Mouse (Mus musculus) midbrain, embryonic 13.5 days (tissue): ENCODE results near the gene Rps3. TPM values are rescaled to one million over a fixed set of nuclear protein-coding genes. Genes with fewer than 3 reads are reported as not detected.

Experiments
- ATAC-seq: fragments of 200-750 bp; cut with Nextera tagmentation; 2 replicates; pipeline ENCODE4 v1.8.0; 2017; ENCODE audit warnings: mild to moderate bottlenecking, moderate TSS enrichment, moderate library complexity
- H3K27ac ChIP-seq: fragments of 300-500 bp; sonication (generic); 2 replicates; pipeline ENCODE4 v1.5.1; 2015; ENCODE audit warnings: inconsistent platforms, mild to moderate bottlenecking, moderate library complexity
- H3K27me3 ChIP-seq: fragments of 300-500 bp; sonication (generic); 2 replicates; pipeline ENCODE4 v1.6.1; 2015; ENCODE audit warnings: mild to moderate bottlenecking, inconsistent platforms
- H3K36me3 ChIP-seq: fragments of 300-500 bp; sonication (generic); 2 replicates; pipeline ENCODE4 v1.6.1; 2015; ENCODE audit warnings: mild to moderate bottlenecking, inconsistent platforms
- H3K4me1 ChIP-seq: fragments of 300-500 bp; sonication (generic); replicated peaks from 2 replicates; pipeline ENCODE4 v1.6.1; 2015; ENCODE audit warnings: inconsistent platforms
- H3K4me2 ChIP-seq: fragments of 300-500 bp; sonication (generic); replicated peaks from 2 replicates; pipeline ENCODE4 v1.6.1; 2015; ENCODE audit warnings: moderate library complexity, mild to moderate bottlenecking, inconsistent platforms
- H3K4me3 ChIP-seq: fragments of 300-500 bp; sonication (generic); replicated peaks from 2 replicates; pipeline ENCODE4 v1.5.1; 2015; ENCODE audit warnings: mild to moderate bottlenecking, inconsistent platforms
- H3K9ac ChIP-seq: fragments of 300-500 bp; sonication (generic); replicated peaks from 2 replicates; pipeline ENCODE4 v1.6.1; 2015; ENCODE audit warnings: mild to moderate bottlenecking, inconsistent platforms
- H3K9me3 ChIP-seq: fragments of 300-500 bp; sonication (generic); 2 replicates; pipeline ENCODE4 v1.6.1; 2016; ENCODE audit warnings: mild to moderate bottlenecking, inconsistent platforms
- WGBS: fragments of 180-500 bp; shearing (Covaris S2); methylation state at CpG from one replicate; pipeline ENCODE4 v1.1.7; 2015; 5-methylcytosine and 5-hydroxymethylcytosine counted together
- polyA plus RNA-seq: library from polyadenylated mRNA; unstranded; fragments of >200 nt; fragmentation: Nextera tagmentation; extraction: Ambion mirVana; gene quantifications from 2 replicates; pipeline ENCODE4 v1.2.1, GENCODE M21; 2015

The Rps3 gene
- polyA plus RNA-seq, 1 experiment from 2014 or later, result 531 TPM

GRCm38 (mm10) chr7:99474836-99475561 lies 8.5 kb downstream of the Rps3 start:
- 35% methylated on average over 12 of the region's 12 CpGs for WGBS
- peak overlapping the region; percentile 84 for H3K27ac ChIP-seq
- H3K36me3 ChIP-seq, result peaks cover 65% of the 10 kb centered on the region
- no peak overlapping the region for H3K4me3 ChIP-seq
- 0 out of 2 replicates have a peak overlapping the region, but pooled peaks have one; percentile 37 for H3K9ac ChIP-seq
- peak; percentile 89 for ATAC-seq
- H3K27me3 ChIP-seq, result 0 out of 2 replicates have a peak, but pooled peaks cover 2% of the 10 kb centered on the region
- H3K4me1 ChIP-seq, result peaks cover 33% of the 10 kb centered on the region
- H3K9me3 ChIP-seq, result no peaks in the 10 kb centered on the region
- no peak overlapping the region for H3K4me2 ChIP-seq

DNA sequence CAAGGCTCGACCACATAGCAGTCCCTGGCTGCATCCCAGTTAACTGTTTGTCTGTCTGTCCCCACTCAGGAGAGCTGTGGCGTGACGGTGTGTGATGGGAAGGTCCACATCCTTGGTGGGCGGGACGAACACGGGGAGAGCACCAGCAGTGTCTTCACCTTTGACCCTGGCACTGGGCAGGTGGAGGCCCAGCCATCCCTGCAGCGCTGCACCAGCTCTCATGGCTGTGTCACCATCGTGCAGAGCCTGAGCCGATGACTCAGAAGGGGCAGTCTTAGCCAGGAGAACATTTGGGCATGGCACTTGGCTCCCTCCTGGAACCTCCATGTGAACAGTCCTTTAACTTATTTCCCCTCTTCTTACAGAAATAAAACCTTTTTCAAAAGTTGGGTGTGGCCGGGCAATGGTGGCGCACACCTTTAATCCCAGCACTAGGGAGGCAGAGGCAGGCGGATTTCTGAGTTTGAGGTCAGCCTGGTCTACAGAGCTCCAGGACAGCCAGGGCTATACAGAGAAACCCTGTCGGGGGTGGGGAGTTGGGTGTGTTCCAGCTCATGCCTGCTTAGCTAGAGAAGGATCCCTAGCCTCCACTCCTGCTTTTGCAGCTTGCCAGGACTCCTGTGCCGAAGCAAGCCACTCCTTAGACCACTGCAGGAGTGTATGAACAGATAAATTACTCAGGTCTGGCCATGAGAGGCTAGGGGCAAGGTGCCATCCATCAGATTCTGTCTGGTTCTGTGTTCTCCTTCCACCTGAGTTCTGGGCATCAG lies 9.7 kb downstream of the Rps3 start:
- ATAC-seq, result no peak
- Histone ChIP-seq H3K4me1 (peaks cover 34% of the 10 kb centered on the region), H3K27ac (peak overlapping the region; percentile 84), H3K36me3 (peaks cover 53% of the 10 kb centered on the region), H3K27me3 (0 out of 2 replicates have a peak, but pooled peaks cover 2% of the 10 kb centered on the region), H3K4me3 (no peak overlapping the region), H3K9ac (no peak overlapping the region; the same call in 1 of the 2 replicates), H3K9me3 (no peaks in the 10 kb centered on the region), H3K4me2 (no peak overlapping the region)
- WGBS, result 85% methylated on average over 14 of the region's 14 CpGs

DNA sequence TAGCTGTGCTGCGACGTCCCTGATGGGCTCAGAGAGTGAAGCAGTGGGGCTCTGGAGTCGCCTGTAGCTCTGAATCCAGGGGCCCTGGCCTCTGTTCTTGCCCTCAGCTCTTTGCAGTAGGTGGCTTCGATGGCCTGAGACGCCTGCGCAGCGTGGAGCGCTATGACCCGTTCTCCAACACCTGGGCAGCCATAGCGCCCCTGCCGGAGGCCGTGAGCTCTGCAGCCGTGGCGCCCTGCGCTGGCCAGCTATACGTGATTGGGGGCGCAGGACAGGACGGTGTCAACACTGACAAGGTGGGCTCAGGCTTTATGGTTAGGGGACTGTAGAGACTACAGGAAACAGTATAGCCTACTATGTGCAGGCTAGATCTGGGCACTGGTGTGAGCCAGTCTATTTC lies 12.0 kb downstream of the Rps3 start:
- Histone ChIP-seq H3K27me3 (0 out of 2 replicates have a peak, but pooled peaks cover 5% of the 10 kb centered on the region), H3K9ac (no peak overlapping the region), H3K4me3 (no peak overlapping the region), H3K9me3 (no peaks in the 10 kb centered on the region), H3K4me1 (peaks cover 55% of the 10 kb centered on the region), H3K4me2 (no peak overlapping the region), H3K36me3 (peaks cover 32% of the 10 kb centered on the region), H3K27ac (no peak overlapping the region)
- 55% methylated on average over 18 of the region's 18 CpGs for WGBS
- no peak for ATAC-seq

DNA sequence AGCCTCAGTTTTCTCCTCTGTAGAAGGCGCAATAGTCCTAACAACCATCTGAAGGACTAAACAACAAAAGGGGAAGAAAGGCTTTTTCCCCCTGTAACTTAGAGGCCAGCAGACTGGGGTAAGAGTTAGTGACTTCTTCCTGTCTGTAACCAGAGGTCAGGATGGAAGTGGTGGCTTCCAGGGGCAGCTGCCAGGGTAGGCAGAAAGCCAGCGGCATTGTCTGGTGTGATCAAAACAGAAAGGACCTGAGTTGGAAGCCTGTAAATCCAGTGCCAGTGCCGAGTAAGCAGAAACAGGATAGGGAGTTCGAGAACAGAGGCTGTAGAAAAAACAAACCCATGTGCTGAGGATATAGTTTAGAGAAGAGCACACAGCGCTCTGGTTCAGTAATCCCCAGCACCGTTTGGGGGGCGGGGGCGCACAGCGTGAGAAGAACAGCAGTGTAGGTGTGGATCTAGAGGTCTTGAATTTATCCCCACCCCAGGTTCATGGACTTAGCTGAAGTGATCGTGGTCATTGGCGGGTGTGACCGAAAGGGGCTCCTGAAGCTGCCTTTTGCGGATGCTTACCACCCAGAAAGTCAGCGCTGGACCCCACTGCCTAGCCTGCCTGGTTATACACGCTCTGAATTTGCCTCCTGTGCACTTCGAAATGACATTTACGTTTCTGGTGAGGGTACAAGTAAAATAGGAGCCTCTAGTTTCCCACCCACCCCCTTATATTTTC lies 13.7 kb downstream of the Rps3 start:
- WGBS, result 82% methylated on average over 17 of the region's 17 CpGs

DNA sequence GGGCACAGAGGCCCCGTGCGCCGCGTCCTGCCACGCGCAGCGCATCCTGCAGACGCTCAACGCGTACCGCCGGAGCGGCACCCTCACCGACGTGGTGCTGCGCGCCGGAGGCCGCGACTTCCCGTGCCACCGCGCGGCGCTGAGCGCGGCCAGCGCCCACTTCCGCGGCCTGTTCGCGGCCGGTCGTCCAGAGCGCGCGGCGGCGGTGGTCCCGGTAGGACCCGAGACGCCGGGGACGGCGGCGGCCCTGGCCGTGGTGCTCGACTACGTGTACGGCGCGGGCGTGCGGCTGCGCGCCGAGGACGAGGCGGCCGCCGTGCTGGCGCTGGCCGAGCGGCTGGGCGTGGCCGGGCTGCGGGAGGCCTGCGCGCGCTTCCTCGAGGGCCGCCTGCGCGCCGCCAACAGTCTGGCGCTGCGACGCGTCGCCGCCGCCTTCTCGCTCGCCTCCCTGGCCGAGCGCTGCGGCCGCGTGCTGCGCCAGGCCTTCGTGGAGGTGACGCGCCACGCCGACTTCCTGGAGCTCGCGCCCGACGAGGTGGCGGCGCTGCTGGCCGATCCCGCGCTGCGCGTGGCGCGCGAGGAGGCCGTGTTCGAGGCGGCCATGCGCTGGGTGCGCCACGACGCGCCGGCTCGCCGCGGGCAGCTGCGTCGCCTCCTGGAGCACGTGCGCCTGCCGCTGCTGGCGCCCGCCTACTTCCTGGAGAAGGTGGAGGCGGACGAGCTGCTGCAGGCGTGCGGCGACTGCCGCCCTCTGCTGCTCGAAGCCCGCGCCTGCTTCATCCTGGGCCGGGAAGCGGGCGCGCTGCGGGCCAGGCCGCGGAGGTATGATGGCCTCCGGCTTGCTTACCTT lies 15.0 kb downstream of the Rps3 start:
- peaks cover 22% of the 10 kb centered on the region for H3K36me3 ChIP-seq
- H3K9ac ChIP-seq, result peak overlapping the region; percentile 78
- peaks cover 52% of the 10 kb centered on the region for H3K4me1 ChIP-seq
- ATAC-seq, result peak; percentile 81
- H3K27ac ChIP-seq, result peak overlapping the region; percentile 89
- H3K27me3 ChIP-seq, result 0 out of 2 replicates have a peak, but pooled peaks cover 5% of the 10 kb centered on the region
- H3K4me2 ChIP-seq, result peak overlapping the region; percentile 73
- WGBS, result 1% methylated on average over 108 of the region's 145 CpGs
- H3K4me3 ChIP-seq, result peak overlapping the region; percentile 49
- H3K9me3 ChIP-seq, result no peaks in the 10 kb centered on the region

More for the DNA sequence above, 13.7 kb downstream of the Rps3 start:
- Histone ChIP-seq H3K9me3 (no peaks in the 10 kb centered on the region), H3K4me3 (no peak overlapping the region), H3K27me3 (0 out of 2 replicates have a peak, but pooled peaks cover 5% of the 10 kb centered on the region), H3K4me1 (peaks cover 64% of the 10 kb centered on the region), H3K27ac (no peak overlapping the region), H3K9ac (no peak overlapping the region), H3K36me3 (peaks cover 32% of the 10 kb centered on the region), H3K4me2 (no peak overlapping the region)
- ATAC-seq, result no peak

DNA sequence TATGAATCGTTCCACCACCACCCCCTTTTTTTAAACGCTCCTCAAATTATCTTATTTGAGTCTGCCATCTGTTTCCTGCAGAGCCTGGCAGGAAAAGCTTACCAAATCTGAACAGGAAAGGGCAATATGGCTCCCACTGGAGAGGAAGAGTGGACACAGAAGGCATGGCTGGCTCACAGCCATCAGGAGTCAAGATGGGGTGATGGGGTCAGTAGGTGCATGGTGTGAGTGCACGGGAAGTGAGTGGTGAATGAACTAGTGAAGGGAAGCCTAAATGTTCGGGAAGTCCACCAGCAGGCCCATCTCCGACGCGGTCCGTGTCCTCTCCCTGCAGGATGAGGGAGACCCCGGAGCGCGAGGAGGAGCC lies 15.6 kb downstream of the Rps3 start:
- WGBS, result 27% methylated on average over 7 of the region's 11 CpGs
- peak overlapping the region; percentile 78 for H3K9ac ChIP-seq
- peaks cover 16% of the 10 kb centered on the region for H3K36me3 ChIP-seq
- ATAC-seq, result no peak
- peak overlapping the region; percentile 73 for H3K4me2 ChIP-seq
- 0 out of 2 replicates have a peak, but pooled peaks cover 5% of the 10 kb centered on the region for H3K27me3 ChIP-seq
- peak overlapping the region; percentile 49 for H3K4me3 ChIP-seq
- H3K27ac ChIP-seq, result peak overlapping the region; percentile 89
- H3K9me3 ChIP-seq, result no peaks in the 10 kb centered on the region
- peaks cover 51% of the 10 kb centered on the region for H3K4me1 ChIP-seq

DNA sequence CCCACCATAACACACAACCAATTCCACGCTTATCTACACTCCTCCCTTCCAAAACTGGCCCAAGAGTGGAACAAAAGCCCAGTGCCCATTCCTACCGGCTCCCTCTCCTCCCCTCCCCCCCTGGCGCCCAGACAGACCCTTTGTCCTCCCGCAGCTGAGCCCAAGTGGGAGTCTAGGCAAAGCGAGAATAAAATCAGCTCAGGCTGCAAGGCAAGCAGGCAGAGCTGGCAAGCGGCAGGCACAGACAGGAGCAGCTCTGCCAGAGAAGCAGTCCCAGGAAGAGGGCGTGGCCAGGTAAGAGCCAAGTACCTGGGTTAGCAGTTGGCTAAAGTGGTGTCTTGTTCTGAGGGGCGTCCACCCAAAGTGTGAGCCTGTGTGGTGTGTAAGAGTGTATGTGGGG lies 17.7 kb downstream of the Rps3 start, which contains the start of gene Klhl35:
Klhl35 (plus strand) TSS at position 194 of the 400 bp plus-strand sequence.
- Histone ChIP-seq H3K27me3 (0 out of 2 replicates have a peak, but pooled peaks cover 5% of the 10 kb centered on the region), H3K4me2 (peak within 1 kb of the TSS; percentile 73), H3K9ac (peak within 1 kb of the TSS; percentile 63), H3K4me3 (peak within 1 kb of the TSS; percentile 30), H3K27ac (peak within 1 kb of the TSS; percentile 81), H3K4me1 (peaks cover 51% of the 10 kb centered on the region), H3K9me3 (no peaks in the 10 kb centered on the region), H3K36me3 (peaks cover 8% of the 10 kb centered on the region)
- 0 out of 2 replicates have a peak, but pooled peaks have one; percentile 1 for ATAC-seq
- 7% methylated on average over 8 of the region's 8 CpGs for WGBS

DNA sequence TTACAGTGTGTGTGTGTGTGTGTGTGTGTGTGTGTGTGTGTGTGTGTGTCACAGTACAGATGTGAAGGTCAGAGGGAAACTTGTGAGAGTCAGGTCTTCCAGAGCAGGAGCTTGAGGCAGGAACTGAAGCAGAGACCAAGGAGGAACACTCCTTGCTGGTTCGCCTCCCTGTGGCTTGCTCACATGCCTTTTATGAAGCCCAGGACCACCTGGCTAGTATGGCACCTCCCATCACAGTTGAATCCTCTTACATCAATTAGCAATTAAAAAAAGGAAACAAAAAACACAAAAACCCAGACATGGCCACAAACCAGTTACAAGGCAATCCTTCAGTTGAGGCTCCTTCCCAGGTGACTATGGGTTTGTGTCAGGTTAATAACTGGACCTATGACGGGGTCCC lies 20.4 kb downstream of the Rps3 start:
- 0 out of 2 replicates have a peak, but pooled peaks cover 2% of the 10 kb centered on the region for H3K27me3 ChIP-seq
- H3K27ac ChIP-seq, result no peak overlapping the region
- no peak overlapping the region for H3K4me2 ChIP-seq
- H3K4me1 ChIP-seq, result peaks cover 34% of the 10 kb centered on the region
- no peak overlapping the region for H3K9ac ChIP-seq
- H3K4me3 ChIP-seq, result no peak overlapping the region
- H3K9me3 ChIP-seq, result no peaks in the 10 kb centered on the region
- H3K36me3 ChIP-seq, result peaks cover 35% of the 10 kb centered on the region
- 82% methylated on average over 2 of the region's 2 CpGs for WGBS
- ATAC-seq, result no peak

DNA sequence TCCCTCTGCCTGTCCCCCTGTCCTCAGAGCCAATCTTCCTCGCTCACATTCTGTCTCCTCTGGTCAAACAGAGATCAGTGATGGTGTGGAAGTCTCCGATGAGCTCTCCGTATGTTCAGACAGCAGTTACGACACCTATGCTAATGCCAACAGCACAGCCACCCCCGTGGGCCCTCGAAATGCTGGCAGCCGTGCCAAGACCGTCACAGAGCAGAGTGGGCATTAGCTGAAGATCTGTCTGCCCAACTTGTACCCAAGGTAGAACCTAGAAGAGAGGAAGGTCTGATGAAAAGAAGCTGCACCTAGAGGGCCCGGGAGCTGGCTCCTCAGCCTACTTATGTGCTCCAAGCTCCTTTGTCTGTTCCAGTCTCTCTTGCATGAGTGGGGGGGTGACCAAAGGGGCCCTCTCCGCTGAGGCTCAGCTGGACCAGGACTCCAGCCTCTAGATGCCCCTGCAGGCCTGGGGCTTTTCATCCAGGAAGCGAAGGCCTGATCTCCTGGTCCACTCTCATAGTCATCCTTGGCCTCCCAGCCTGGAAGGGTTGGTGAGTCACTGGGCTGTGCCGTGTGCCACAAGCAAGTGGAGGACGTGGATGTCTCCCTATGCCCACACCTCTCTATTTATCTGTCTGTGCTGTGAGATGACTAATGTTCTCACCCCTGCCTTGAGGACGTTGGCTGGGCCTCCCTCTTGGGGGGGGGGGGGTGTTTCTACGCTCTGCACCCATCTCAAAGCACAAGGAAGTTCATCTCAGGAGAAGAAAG lies 23.5 kb downstream of the Rps3 start:
- Histone ChIP-seq H3K9ac (no peak overlapping the region), H3K27ac (no peak overlapping the region), H3K36me3 (peaks cover 51% of the 10 kb centered on the region), H3K4me2 (no peak overlapping the region), H3K4me1 (peaks cover 3% of the 10 kb centered on the region), H3K9me3 (no peaks in the 10 kb centered on the region), H3K4me3 (no peak overlapping the region), H3K27me3 (no peaks in the 10 kb centered on the region)
- ATAC-seq, result no peak
- WGBS, result 91% methylated on average over 15 of the region's 15 CpGs

- Histone ChIP-seq H3K27ac (no peak overlapping the region), H3K4me1 (no peaks in the 10 kb centered on the region), H3K9ac (no peak overlapping the region), H3K9me3 (no peaks in the 10 kb centered on the region), H3K36me3 (peaks cover 58% of the 10 kb centered on the region), H3K4me3 (no peak overlapping the region), H3K4me2 (no peak overlapping the region), H3K27me3 (no peaks in the 10 kb centered on the region)
- ATAC-seq, result no peak
- 91% methylated on average over 8 of the region's 8 CpGs for WGBS
These were observed 24.7 kb downstream of the Rps3 start for GRCm38 (mm10) chr7:99458849-99459248.
